Mouse (Mus musculus) liver, embryonic 14.5 days (tissue): Measurements from ENCODE around the gene Mllt3.

Experiments
- CTCF ChIP-seq: IDR thresholded peaks from 2 replicates; pipeline ENCODE4 v1.5.1; 2016; ENCODE audit warnings: antibody characterized with exemption, low read depth, control low read depth
- EP300 ChIP-seq: IDR thresholded peaks from 2 replicates; pipeline ENCODE4 v1.6.1; 2016; ENCODE audit warnings: antibody characterized with exemption, low read depth

GRCm38 (mm10) chr4:87803313-87803712, 229.9 kb downstream of the Mllt3 start:
- TF ChIP-seq CTCF (no peak), EP300 (no peak)
